Mouse (Mus musculus) hindbrain, embryonic 15.5 days (tissue): Measurements from ENCODE around the gene Fcrl6. TPM values are rescaled to one million over a fixed set of nuclear protein-coding genes. Genes with fewer than 3 reads are reported as not detected.
A peak's percentile ranks its signal among the peaks of the same experiment; 100 is the strongest.

ENCODE experiments used
- ATAC-seq: fragments of 200-750 bp; cut with Nextera tagmentation; 2 replicates; pipeline ENCODE4 v1.8.0; 2017; ENCODE audit warnings: low read depth, moderate number of reproducible peaks, moderate TSS enrichment; ENCODE audit not compliant: low FRiP score
- H3K27ac ChIP-seq: fragments of 300-500 bp; sonication (generic); replicated peaks from 2 replicates; pipeline ENCODE4 v1.5.1; 2015; ENCODE audit warnings: mild to moderate bottlenecking, inconsistent platforms
- H3K27me3 ChIP-seq: fragments of 300-500 bp; sonication (generic); 2 replicates; pipeline ENCODE4 v1.6.1; 2015; ENCODE audit warnings: control low read depth, inconsistent platforms
- H3K36me3 ChIP-seq: fragments of 300-500 bp; sonication (generic); 2 replicates; pipeline ENCODE4 v1.6.1; 2015; ENCODE audit warnings: control low read depth, inconsistent platforms
- H3K4me1 ChIP-seq: fragments of 300-500 bp; sonication (generic); replicated peaks from 2 replicates; pipeline ENCODE4 v1.6.1; 2015; ENCODE audit warnings: control low read depth, inconsistent platforms
- H3K4me2 ChIP-seq: fragments of 300-500 bp; sonication (generic); 2 replicates; pipeline ENCODE4 v1.6.1; 2015; ENCODE audit warnings: moderate library complexity, mild to moderate bottlenecking, inconsistent platforms
- H3K4me3 ChIP-seq: fragments of 300-500 bp; sonication (generic); 2 replicates; pipeline ENCODE4 v1.5.1; 2015; ENCODE audit warnings: mild to moderate bottlenecking, inconsistent platforms
- H3K9ac ChIP-seq: fragments of 300-500 bp; sonication (generic); 2 replicates; pipeline ENCODE4 v1.6.1; 2015; ENCODE audit warnings: inconsistent platforms
- H3K9me3 ChIP-seq: fragments of 300-500 bp; sonication (generic); 2 replicates; pipeline ENCODE4 v1.6.1; 2016; ENCODE audit warnings: control low read depth, inconsistent platforms
- WGBS: fragments of 180-500 bp; shearing (Covaris S2); methylation state at CpG from one replicate; pipeline ENCODE4 v1.1.7; 2015; 5-methylcytosine and 5-hydroxymethylcytosine counted together
- polyA plus RNA-seq: library from polyadenylated mRNA; unstranded; fragments of >200 nt; fragmentation: Nextera tagmentation; extraction: Ambion mirVana; gene quantifications from 2 replicates; pipeline ENCODE4 v1.2.1, GENCODE M21; 2015

The Fcrl6 gene
- polyA plus RNA-seq, 1 experiment from 2014 or later, result 0.22 TPM

DNA sequence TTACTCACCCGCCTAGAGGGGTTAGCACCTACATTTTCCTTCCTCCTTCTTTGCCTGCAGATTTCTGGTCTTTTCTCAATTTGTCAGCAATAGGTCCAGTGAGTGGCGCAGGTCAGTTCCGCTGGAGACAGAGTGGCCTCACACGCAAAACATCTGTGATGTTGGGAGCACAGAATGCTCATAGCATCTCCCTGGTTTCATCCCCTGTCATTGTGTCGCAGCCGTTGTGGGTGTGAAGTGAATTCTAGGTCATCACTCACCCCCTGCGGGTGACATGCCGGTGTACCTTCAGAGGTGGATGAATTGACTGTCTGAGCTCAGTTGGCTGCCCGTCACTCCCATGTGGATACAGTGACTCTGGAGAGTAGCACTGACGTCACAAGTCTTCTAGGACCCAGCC is 9.0 kb upstream of the Fcrl6 start:
- Histone ChIP-seq H3K4me3 (no peak overlapping the region), H3K27ac (no peak overlapping the region), H3K36me3 (no peaks in the 10 kb centered on the region), H3K4me2 (no peak overlapping the region), H3K27me3 (no peaks in the 10 kb centered on the region), H3K9ac (no peak overlapping the region), H3K4me1 (peaks cover 3% of the 10 kb centered on the region; the same call in 1 of the 2 replicates), H3K9me3 (no peaks in the 10 kb centered on the region)
- 82% methylated on average over 10 of the region's 10 CpGs for WGBS
- ATAC-seq, result no peak

DNA sequence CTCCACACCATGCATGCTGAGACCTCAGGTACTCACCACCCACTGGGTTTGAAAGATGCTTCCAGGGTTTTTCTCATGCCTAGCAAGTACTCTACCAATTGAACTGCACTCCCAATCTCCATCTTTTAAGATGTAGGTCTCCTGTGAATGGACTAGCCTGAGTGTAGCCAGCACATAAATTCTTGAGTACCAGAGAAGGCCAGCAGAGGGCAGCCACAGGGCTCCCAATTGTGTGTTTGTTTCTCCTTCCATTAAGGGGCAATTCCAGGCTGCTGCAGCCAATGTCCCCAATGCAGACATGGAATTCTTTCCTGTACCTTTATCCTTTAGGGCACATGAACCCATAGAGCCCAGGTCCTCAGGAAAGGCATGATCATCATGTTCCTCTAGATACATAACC is 7.9 kb downstream of the Fcrl6 start:
- Histone ChIP-seq H3K4me1 (no peaks in the 10 kb centered on the region), H3K36me3 (no peaks in the 10 kb centered on the region), H3K4me3 (no peak overlapping the region), H3K27me3 (no peaks in the 10 kb centered on the region), H3K9me3 (no peaks in the 10 kb centered on the region), H3K27ac (no peak overlapping the region), H3K4me2 (no peak overlapping the region), H3K9ac (no peak overlapping the region)
- no peak for ATAC-seq

DNA sequence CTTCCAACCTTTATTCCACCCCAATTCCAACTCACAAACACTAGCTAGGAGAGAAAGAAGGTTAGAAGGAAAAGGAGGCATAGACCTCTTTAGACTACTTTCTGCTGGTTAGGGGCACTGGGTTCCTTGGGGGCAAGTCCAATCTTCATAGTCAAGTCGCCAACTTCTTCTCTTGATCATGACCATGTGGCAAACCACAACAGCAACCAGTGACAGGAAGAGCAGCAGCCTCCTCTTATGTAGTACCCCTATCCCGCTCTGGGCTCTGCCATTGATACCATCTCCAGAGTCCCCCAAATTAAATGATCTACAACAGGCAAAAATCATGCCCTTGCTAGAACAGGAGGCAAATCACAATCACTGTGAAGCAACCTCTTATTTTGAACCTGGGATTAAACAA is 8.4 kb downstream of the Fcrl6 start:
- 93% methylated on average over 2 of the region's 2 CpGs for whole genome bisulfite sequencing
- no peak overlapping the region for H3K9ac ChIP-seq
- ATAC-seq, result no peak
- H3K4me3 ChIP-seq, result no peak overlapping the region
- H3K27me3 ChIP-seq, result no peaks in the 10 kb centered on the region
- no peak overlapping the region for H3K27ac ChIP-seq
- no peaks in the 10 kb centered on the region for H3K36me3 ChIP-seq
- H3K9me3 ChIP-seq, result no peaks in the 10 kb centered on the region
- no peaks in the 10 kb centered on the region for H3K4me1 ChIP-seq
- H3K4me2 ChIP-seq, result no peak overlapping the region

DNA sequence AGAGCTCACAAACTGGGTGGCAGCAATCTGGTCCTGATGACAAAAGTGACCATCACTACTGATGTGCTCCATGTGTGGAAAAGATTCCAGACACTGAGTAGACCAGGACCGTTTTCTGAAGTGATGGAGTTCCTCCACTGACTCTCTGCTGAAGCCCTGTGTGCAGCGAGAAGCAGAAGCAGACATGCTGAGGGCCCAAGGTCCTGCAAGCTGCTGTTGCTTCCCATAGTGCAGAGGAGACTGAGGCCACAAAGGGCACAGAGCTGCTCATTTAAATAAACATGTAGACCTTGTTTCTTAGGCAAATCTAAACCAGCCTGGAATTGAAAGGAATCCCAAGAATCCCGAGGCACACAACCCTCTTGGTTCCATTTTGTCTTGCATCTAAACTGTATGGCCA is 9.0 kb downstream of the Fcrl6 start:
- no peak for ATAC-seq
- no peak overlapping the region for H3K4me3 ChIP-seq
- no peak overlapping the region for H3K27ac ChIP-seq
- WGBS, result 76% methylated on average over 3 of the region's 3 CpGs
- no peaks in the 10 kb centered on the region for H3K9me3 ChIP-seq
- H3K36me3 ChIP-seq, result no peaks in the 10 kb centered on the region
- no peak overlapping the region for H3K9ac ChIP-seq
- H3K4me2 ChIP-seq, result no peak overlapping the region
- no peaks in the 10 kb centered on the region for H3K27me3 ChIP-seq
- H3K4me1 ChIP-seq, result no peaks in the 10 kb centered on the region

DNA sequence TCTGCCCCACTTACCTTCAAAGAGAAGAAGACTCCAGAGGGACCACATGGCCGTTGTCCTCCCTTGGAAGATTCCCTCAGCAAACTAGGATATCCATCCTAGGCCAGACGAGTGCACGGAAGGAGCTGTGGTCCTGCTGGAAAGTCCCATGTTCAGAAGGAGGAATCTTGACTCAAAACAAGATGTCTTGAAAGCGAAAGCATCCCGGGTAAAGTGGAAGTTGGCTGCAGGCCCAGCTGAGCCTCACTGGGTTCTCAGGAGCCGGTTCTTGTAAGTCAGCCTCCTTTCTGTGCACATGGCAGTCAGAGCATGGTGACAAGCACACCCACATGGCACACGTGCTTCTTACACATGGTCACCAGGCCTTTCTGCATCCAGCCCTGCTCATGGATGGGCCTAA is 12.0 kb downstream of the Fcrl6 start, which contains the start of gene Slamf8:
Gene Slamf8 (minus strand): TSS at position 184 of the 400 bp plus-strand sequence.
- Histone ChIP-seq H3K4me3 (no peak within 1 kb of the TSS), H3K27me3 (no peaks in the 10 kb centered on the region), H3K27ac (no peak within 1 kb of the TSS), H3K9me3 (no peaks in the 10 kb centered on the region), H3K4me2 (no peak within 1 kb of the TSS), H3K4me1 (peaks cover 11% of the 10 kb centered on the region), H3K36me3 (no peaks in the 10 kb centered on the region), H3K9ac (no peak within 1 kb of the TSS)
- 79% methylated on average over 7 of the region's 7 CpGs for WGBS
- ATAC-seq, result no peak

DNA sequence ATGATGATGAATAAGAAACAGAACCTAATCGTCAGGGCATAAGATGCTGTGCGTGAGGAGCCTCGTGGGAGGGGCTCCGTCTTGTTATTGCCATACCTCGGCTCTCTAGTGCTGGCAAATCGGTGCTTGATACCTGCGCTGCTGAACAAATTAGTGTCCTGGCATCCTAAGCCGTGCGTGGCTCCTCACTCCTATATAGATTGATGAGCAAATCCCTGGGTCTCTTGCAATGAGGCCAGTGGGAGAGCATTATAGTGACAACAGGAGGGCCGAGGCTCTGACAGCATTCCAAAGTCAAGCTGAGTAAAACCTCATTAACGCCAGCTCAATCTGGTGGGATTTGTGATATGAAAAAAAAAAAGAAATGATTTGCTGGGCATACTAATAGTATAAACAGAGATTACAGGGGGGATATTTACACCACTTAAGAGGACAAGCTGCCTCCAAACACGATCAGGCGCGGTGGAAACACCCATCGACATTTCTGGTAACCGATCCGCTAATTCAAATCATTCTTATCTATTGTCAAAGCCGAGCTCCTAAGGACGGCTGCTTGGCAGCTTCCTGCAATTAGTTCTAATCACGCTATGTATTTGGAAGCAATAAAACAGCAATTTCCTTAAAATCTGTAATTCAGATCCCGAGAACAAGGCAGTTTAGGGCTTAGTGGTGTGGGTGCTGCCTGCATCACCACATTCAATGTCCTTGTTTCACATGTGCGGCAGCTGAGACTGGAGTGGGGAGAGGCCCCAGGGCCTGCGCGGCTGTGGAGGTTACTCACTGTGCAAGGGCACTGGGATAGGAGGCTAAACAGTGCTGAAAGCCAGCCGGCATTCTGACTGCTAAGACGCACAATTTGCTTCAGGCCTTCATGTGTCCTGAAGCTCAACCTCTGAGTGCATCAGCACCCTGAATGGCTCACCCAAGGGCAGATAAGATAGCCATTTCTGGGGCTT is 16.5 kb downstream of the Fcrl6 start:
- Histone ChIP-seq H3K27ac (peak overlapping the region; percentile 47), H3K9ac (no peak overlapping the region), H3K36me3 (no peaks in the 10 kb centered on the region), H3K4me2 (peak overlapping the region; percentile 24), H3K4me1 (peaks cover 14% of the 10 kb centered on the region), H3K27me3 (no peaks in the 10 kb centered on the region; the same call in 1 of the 2 replicates), H3K9me3 (no peaks in the 10 kb centered on the region), H3K4me3 (no peak overlapping the region)
- ATAC-seq, result peak; percentile 58; the same call in 1 of the 2 replicates
- WGBS, result 17% methylated on average over 26 of the region's 26 CpGs

DNA sequence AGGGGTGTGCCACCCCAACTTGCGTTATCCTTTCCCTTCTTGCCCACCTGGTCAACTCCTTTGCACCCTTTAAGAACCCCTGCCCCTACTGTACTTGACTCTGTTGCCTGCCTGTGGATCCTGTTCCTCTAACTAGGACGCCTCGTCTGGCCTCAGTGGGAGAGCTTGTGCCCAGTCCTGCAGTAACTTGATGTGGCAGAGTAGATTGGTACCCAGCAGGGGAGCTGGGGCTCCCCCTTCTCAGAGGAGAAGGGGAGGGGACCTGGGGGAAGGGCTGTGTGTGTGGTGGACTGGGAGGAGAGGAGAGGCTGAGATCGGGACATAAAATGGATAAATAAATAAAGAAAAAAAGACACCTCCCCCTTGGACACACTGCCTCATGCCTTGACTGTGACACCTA is 17.3 kb downstream of the Fcrl6 start:
- Histone ChIP-seq H3K4me3 (no peak overlapping the region), H3K4me1 (peaks cover 14% of the 10 kb centered on the region), H3K9ac (no peak overlapping the region), H3K27ac (no peak overlapping the region), H3K4me2 (peak overlapping the region; percentile 24; the same call in 1 of the 2 replicates), H3K9me3 (no peaks in the 10 kb centered on the region), H3K36me3 (no peaks in the 10 kb centered on the region), H3K27me3 (no peaks in the 10 kb centered on the region; the same call in 1 of the 2 replicates)
- WGBS, result 45% methylated on average over 4 of the region's 4 CpGs
- peak; percentile 39 for ATAC-seq

DNA sequence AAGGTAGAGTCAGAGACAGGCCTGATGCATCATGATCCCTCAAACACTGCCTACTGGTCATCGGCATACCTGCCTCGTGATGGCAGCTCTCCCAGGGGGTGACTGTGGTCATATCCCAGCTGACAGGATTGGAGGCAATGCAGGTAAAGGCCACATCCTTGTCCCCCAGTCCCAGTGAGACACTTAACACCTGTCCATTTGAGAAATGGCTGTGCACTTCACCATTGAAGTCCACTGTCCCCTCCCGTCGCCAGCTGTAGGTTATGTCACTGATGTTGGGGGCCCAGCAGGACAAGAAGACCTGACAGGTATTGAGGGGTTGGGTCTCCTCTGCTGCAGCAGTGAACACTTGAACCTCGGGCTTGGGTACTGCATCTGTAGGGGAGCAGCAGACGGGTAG is 18.1 kb downstream of the Fcrl6 start:
- Histone ChIP-seq H3K9ac (no peak overlapping the region), H3K4me1 (peaks cover 14% of the 10 kb centered on the region), H3K27me3 (no peaks in the 10 kb centered on the region; the same call in 1 of the 2 replicates), H3K4me2 (no peak overlapping the region), H3K9me3 (no peaks in the 10 kb centered on the region), H3K27ac (no peak overlapping the region), H3K36me3 (no peaks in the 10 kb centered on the region), H3K4me3 (no peak overlapping the region)
- no peak for ATAC-seq
- WGBS, result 89% methylated on average over 6 of the region's 6 CpGs

DNA sequence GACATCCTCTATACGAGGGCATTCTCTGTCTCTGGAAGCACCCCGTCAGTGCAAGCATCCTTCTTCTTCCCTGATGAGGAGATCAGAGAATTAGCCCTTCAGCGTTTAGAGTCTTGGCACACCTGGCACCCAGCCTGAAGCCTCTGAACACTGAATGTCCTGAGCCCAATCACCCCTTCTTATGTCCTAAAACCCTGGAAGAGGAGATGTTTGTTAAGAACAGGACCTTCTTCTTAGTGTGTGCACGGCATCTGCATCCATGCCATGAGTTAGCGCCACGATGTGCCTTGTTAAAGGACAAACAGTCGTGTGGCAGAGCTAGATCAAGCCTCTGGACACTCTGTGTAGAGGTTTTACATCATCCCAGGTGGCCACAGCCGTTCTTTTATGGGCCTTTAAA is 19.9 kb downstream of the Fcrl6 start:
- H3K27ac ChIP-seq, result no peak overlapping the region
- H3K9me3 ChIP-seq, result no peaks in the 10 kb centered on the region
- H3K4me1 ChIP-seq, result peaks cover 14% of the 10 kb centered on the region
- no peaks in the 10 kb centered on the region for H3K36me3 ChIP-seq
- ATAC-seq, result no peak
- no peak overlapping the region for H3K9ac ChIP-seq
- 89% methylated on average over 8 of the region's 8 CpGs for WGBS
- H3K4me3 ChIP-seq, result no peak overlapping the region
- no peak overlapping the region for H3K4me2 ChIP-seq
- no peaks in the 10 kb centered on the region; the same call in 1 of the 2 replicates for H3K27me3 ChIP-seq

DNA sequence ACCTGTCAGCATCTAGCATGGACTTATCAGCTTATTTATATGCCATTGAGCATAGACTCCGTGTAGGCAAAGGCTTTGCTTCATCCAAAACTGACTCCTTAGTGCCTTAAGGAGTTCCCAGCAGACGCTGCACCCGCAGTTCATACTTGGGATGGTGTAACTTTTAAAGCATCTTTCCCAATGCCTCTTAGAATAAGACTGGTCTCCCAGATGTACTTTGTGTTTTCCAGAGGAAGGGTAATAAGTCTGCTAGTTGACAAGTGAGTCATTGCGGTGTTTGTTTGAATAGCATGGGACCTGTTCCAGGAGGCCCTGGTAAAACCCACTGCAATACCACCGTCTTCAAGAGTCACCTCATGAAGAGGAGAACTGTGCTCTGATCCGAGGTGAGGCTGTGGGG is 22.2 kb downstream of the Fcrl6 start:
- H3K4me1 ChIP-seq, result peaks cover under 1% of the 10 kb centered on the region; the same call in 1 of the 2 replicates
- no peak overlapping the region for H3K4me2 ChIP-seq
- no peaks in the 10 kb centered on the region for H3K36me3 ChIP-seq
- no peak overlapping the region for H3K9ac ChIP-seq
- WGBS, result 78% methylated on average over 6 of the region's 6 CpGs
- no peaks in the 10 kb centered on the region; the same call in 1 of the 2 replicates for H3K27me3 ChIP-seq
- H3K9me3 ChIP-seq, result no peaks in the 10 kb centered on the region
- H3K4me3 ChIP-seq, result no peak overlapping the region
- H3K27ac ChIP-seq, result no peak overlapping the region
- ATAC-seq, result no peak

DNA sequence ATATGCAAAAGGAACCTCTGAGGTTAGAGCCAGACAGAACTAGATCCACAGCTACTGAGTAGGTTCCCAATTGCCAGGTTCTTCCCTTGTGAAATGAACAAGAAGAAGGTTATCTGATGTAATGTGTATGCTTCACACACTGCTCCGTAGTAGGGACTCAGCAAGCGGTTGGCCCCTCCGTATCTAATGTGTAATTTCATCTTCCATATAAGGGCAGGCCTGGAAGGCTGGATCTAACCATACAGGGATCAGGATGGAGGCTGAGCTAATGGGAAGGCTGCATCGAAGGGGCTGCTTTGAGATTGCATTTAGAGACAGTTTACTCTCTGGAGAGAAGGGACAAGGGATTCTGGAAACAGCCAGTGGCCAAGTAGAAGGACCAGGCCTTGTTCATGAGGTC is 34.6 kb downstream of the Fcrl6 start:
- ATAC-seq, result no peak
- no peak overlapping the region for H3K4me3 ChIP-seq
- H3K4me2 ChIP-seq, result no peak overlapping the region
- H3K27me3 ChIP-seq, result no peaks in the 10 kb centered on the region
- no peaks in the 10 kb centered on the region for H3K9me3 ChIP-seq
- no peak overlapping the region for H3K9ac ChIP-seq
- 54% methylated on average over 4 of the region's 4 CpGs for WGBS
- peaks cover 5% of the 10 kb centered on the region; the same call in 1 of the 2 replicates for H3K4me1 ChIP-seq
- no peaks in the 10 kb centered on the region for H3K36me3 ChIP-seq
- H3K27ac ChIP-seq, result no peak overlapping the region

DNA sequence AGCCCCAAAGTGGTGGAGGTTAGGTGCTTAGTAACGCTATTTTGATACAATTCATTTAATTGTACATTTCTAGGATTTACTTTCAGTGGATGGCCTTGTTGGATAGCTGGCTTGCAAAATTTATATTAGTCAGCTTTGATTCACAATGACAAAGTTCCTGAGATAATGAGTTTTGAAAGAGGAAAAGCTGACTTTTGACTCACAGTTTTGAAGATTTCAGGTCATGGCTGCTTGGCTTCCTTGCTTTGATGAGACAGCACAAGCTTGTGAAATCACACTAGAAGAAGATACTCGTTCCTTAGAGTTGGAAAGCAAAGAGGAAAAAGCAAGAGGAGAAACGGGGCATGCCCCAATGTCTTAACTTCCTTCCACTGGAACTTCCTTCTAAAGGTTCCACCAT is 36.2 kb downstream of the Fcrl6 start:
- Histone ChIP-seq H3K4me2 (no peak overlapping the region), H3K27ac (no peak overlapping the region), H3K36me3 (no peaks in the 10 kb centered on the region), H3K9ac (no peak overlapping the region), H3K9me3 (no peaks in the 10 kb centered on the region), H3K27me3 (peaks cover 9% of the 10 kb centered on the region; the same call in 1 of the 2 replicates), H3K4me1 (peaks cover 16% of the 10 kb centered on the region), H3K4me3 (no peak overlapping the region)
- no peak for ATAC-seq
- WGBS, result 81% methylated on average over 3 of the region's 3 CpGs
